25 mouse cellular contexts compared by ENCODE assay signal in the genomic region with DNA sequence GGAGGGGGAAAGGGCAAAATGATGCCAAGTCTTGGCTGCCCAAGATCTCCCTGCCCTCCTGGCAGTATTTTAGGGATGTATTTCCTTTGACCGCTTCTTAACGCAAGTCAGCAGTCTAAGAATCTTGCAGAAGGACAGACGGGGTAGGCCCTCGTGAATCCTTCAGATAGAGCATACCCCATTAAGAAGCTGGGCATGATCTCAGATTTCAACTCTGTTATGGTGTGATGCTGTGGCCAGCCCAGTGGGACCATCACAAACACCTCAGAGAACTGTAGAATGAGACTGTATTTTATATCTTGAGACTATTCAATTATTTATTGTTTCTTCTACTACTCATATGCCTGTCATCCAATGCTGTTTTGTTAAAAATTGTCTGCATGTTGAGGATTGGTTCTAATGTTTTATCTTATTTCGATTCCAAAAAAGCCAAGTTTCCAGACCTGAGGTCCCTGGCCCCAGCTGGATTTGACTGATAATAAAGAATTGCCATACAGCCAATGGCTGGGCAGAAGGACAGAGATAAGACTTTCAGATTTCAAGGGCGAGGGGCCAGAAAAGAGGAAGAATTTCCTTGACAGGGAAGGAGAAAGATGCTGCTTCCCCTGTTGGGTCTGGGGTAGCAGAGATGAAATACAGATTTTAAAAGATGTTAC.
DNase-seq lines count a peak whose midpoint lies in the region; ATAC-seq and TF ChIP-seq lines count a peak whose summit lies in the region.
"Had no signal": no experiment of that assay in that cellular context is flagged by ENCODE, and none has a peak within 500 bp of the region (broad histone marks: within the 10 kb centered on the region; RNA-seq: fewer than 3 reads in every experiment).

No protein-coding gene starts in this region.

- no peak overlapping the region for H3K4me2 ChIP-seq in embryonic facial prominence, embryonic 14.5 days (ENCODE audit: low read depth, low read length)
- H3K4me2 ChIP-seq in midbrain, embryonic 13.5 days (replicated peaks), result no peak overlapping the region
- no peak overlapping the region for H3K4me2 ChIP-seq in midbrain, embryonic 11.5 days
- peak overlapping the region; percentile 32 for H3K4me2 ChIP-seq in liver, embryonic 13.5 days
- H3K4me2 ChIP-seq in myocyte (ENCODE audit: low read depth), result peak overlapping the region; percentile 74
- H3K4me2 ChIP-seq: forebrain, embryonic 13.5 days; limb, embryonic 12.5 days; lung, embryonic 14.5 days; neural tube, embryonic 15.5 days; stomach, embryonic 15.5 days had no signal

- peak overlapping the region; percentile 41; the same call in 1 of the 2 replicates for H3K27ac ChIP-seq in embryonic facial prominence, embryonic 14.5 days (replicated peaks; ENCODE audit: low read depth, low read length)
- H3K27ac ChIP-seq in embryonic facial prominence, embryonic 10.5 days (replicated peaks), result no peak overlapping the region
- 0 out of 2 replicates have a peak overlapping the region, but pooled peaks have one; percentile 32 for H3K27ac ChIP-seq in midbrain, embryonic 13.5 days
- no peak overlapping the region for H3K27ac ChIP-seq in midbrain, embryonic 11.5 days (ENCODE audit: low read depth, low read length)
- H3K27ac ChIP-seq in liver, embryonic 13.5 days, result peak overlapping the region; percentile 49
- H3K27ac ChIP-seq: forebrain, embryonic 13.5 days; heart, adult 2 months; hindbrain, embryonic 10.5 days; limb, embryonic 12.5 days; midbrain, embryonic 10.5 days; neural tube, embryonic 15.5 days; stomach, embryonic 15.5 days had no signal

- no peak for DNase-seq in embryonic facial prominence, embryonic 14.5 days (ENCODE audit: low spot score)
- DNase-seq in embryonic facial prominence, embryonic 10.5 days (ENCODE audit: low spot score), result no peak
- DNase-seq in midbrain, embryonic 11.5 days (ENCODE audit: low spot score, missing footprints), result no peak
- DNase-seq in liver, embryonic 13.5 days, result peak; percentile 63
- DNase-seq in Muller cell, postnatal 12 days (ENCODE audit: inconsistent ontology term), result no peak
- DNase-seq in cerebellum, postnatal 10 days, result no peak
- DNase-seq: cerebellum, postnatal 14 days; embryo, embryonic 11 days; gastrocnemius, postnatal 14 days; heart, adult 2 months; kidney, adult 9 months; kidney, postnatal 25 days; lung, embryonic 14.5 days; lung, postnatal 36 days; right cerebral cortex, postnatal 25 days; thymus, adult 2 months had no signal

- no peak for TF ChIP-seq POLR2A in myocyte (IDR thresholded peaks at IDR 0.05; ENCODE audit: insufficient read length, low read depth)

- H3K9ac ChIP-seq in embryonic facial prominence, embryonic 14.5 days (ENCODE audit: low read depth, low read length), result no peak overlapping the region
- H3K9ac ChIP-seq in midbrain, embryonic 13.5 days (replicated peaks), result no peak overlapping the region
- no peak overlapping the region for H3K9ac ChIP-seq in midbrain, embryonic 11.5 days (ENCODE audit: low read length)
- no peak overlapping the region for H3K9ac ChIP-seq in liver, embryonic 13.5 days
- H3K9ac ChIP-seq: forebrain, embryonic 13.5 days; limb, embryonic 12.5 days; lung, embryonic 14.5 days; neural tube, embryonic 15.5 days; stomach, embryonic 15.5 days had no signal

- WGBS in embryonic facial prominence, embryonic 14.5 days, result 75% methylated on average over 6 of the region's 6 CpGs
- WGBS in embryonic facial prominence, embryonic 10.5 days, result 79% methylated on average over 6 of the region's 6 CpGs
- WGBS in midbrain, embryonic 13.5 days, result 85% methylated on average over 6 of the region's 6 CpGs
- WGBS in midbrain, embryonic 11.5 days, result 84% methylated on average over 6 of the region's 6 CpGs
- WGBS in liver, embryonic 13.5 days (ENCODE audit: insufficient replicate concordance), result 28% methylated on average over 6 of the region's 6 CpGs

- no peak overlapping the region for H3K4me3 ChIP-seq in embryonic facial prominence, embryonic 14.5 days (ENCODE audit: low read depth, low read length)
- no peak overlapping the region for H3K4me3 ChIP-seq in embryonic facial prominence, embryonic 10.5 days
- no peak overlapping the region for H3K4me3 ChIP-seq in midbrain, embryonic 13.5 days (replicated peaks)
- no peak overlapping the region for H3K4me3 ChIP-seq in midbrain, embryonic 11.5 days (ENCODE audit: low read depth, low read length)
- no peak overlapping the region for H3K4me3 ChIP-seq in liver, embryonic 13.5 days (replicated peaks)
- H3K4me3 ChIP-seq in myocyte, result no peak overlapping the region
- H3K4me3 ChIP-seq: forebrain, embryonic 13.5 days; heart, adult 2 months; hindbrain, embryonic 10.5 days; limb, embryonic 12.5 days; midbrain, embryonic 10.5 days; neural tube, embryonic 15.5 days; stomach, embryonic 15.5 days had no signal

- H3K79me2 ChIP-seq in myocyte (ENCODE audit: control insufficient read depth, insufficient read depth), result peaks cover 37% of the 10 kb centered on the region

- H3K9me3 ChIP-seq in embryonic facial prominence, embryonic 14.5 days (ENCODE audit: control insufficient read depth, low read length), result no peaks in the 10 kb centered on the region
- no peaks in the 10 kb centered on the region for H3K9me3 ChIP-seq in embryonic facial prominence, embryonic 10.5 days
- no peaks in the 10 kb centered on the region for H3K9me3 ChIP-seq in midbrain, embryonic 13.5 days
- no peaks in the 10 kb centered on the region for H3K9me3 ChIP-seq in midbrain, embryonic 11.5 days (ENCODE audit: control insufficient read depth, low read length)
- no peaks in the 10 kb centered on the region for H3K9me3 ChIP-seq in liver, embryonic 13.5 days (replicated peaks)
- H3K9me3 ChIP-seq: forebrain, embryonic 13.5 days; hindbrain, embryonic 10.5 days; limb, embryonic 12.5 days; midbrain, embryonic 10.5 days; neural tube, embryonic 15.5 days; stomach, embryonic 15.5 days had no signal

- no peaks in the 10 kb centered on the region for H3K27me3 ChIP-seq in embryonic facial prominence, embryonic 14.5 days (replicated peaks; ENCODE audit: control insufficient read depth, insufficient read depth, low read length)
- no peaks in the 10 kb centered on the region for H3K27me3 ChIP-seq in embryonic facial prominence, embryonic 10.5 days (replicated peaks; ENCODE audit: low read depth, poor library complexity, severe bottlenecking)
- no peaks in the 10 kb centered on the region for H3K27me3 ChIP-seq in midbrain, embryonic 13.5 days
- no peaks in the 10 kb centered on the region for H3K27me3 ChIP-seq in midbrain, embryonic 11.5 days (ENCODE audit: control insufficient read depth, insufficient read depth, low read length)
- H3K27me3 ChIP-seq in liver, embryonic 13.5 days, result no peaks in the 10 kb centered on the region
- H3K27me3 ChIP-seq in myocyte (ENCODE audit: control insufficient read depth, insufficient read depth, insufficient read length), result no peaks in the 10 kb centered on the region
- H3K27me3 ChIP-seq: forebrain, embryonic 13.5 days; limb, embryonic 12.5 days; neural tube, embryonic 15.5 days; stomach, embryonic 15.5 days had no signal

- H3ac ChIP-seq in myocyte (ENCODE audit: control insufficient read depth, insufficient read length), result no peak overlapping the region

- H3K36me3 ChIP-seq in embryonic facial prominence, embryonic 14.5 days (ENCODE audit: control insufficient read depth, insufficient read depth, low read length), result no peaks in the 10 kb centered on the region
- H3K36me3 ChIP-seq in embryonic facial prominence, embryonic 10.5 days (replicated peaks), result no peaks in the 10 kb centered on the region
- no peaks in the 10 kb centered on the region for H3K36me3 ChIP-seq in midbrain, embryonic 13.5 days
- H3K36me3 ChIP-seq in midbrain, embryonic 11.5 days (ENCODE audit: control insufficient read depth, insufficient read depth, low read length), result no peaks in the 10 kb centered on the region
- H3K36me3 ChIP-seq in liver, embryonic 13.5 days, result no peaks in the 10 kb centered on the region
- no peaks in the 10 kb centered on the region for H3K36me3 ChIP-seq in myocyte (ENCODE audit: control insufficient read depth, insufficient read depth)
- H3K36me3 ChIP-seq: hindbrain, embryonic 10.5 days; limb, embryonic 12.5 days; midbrain, embryonic 10.5 days; neural tube, embryonic 15.5 days; stomach, embryonic 15.5 days had no signal

- no peak for ATAC-seq in embryonic facial prominence, embryonic 14.5 days (ENCODE audit: low read depth)
- no peak for ATAC-seq in midbrain, embryonic 13.5 days
- no peak for ATAC-seq in midbrain, embryonic 11.5 days (ENCODE audit: low FRiP score)
- ATAC-seq in liver, embryonic 13.5 days (ENCODE audit: low read depth), result peak; percentile 85
- ATAC-seq: CD4-positive, CD25-positive, alpha-beta regulatory T cell, adult 4 months; forebrain, embryonic 13.5 days had no signal

- H3K4me1 ChIP-seq in embryonic facial prominence, embryonic 14.5 days (ENCODE audit: control insufficient read depth, insufficient read depth, low read length), result peaks cover 48% of the 10 kb centered on the region
- peaks cover 43% of the 10 kb centered on the region for H3K4me1 ChIP-seq in embryonic facial prominence, embryonic 10.5 days
- peaks cover 71% of the 10 kb centered on the region for H3K4me1 ChIP-seq in midbrain, embryonic 13.5 days (replicated peaks)
- H3K4me1 ChIP-seq in midbrain, embryonic 11.5 days (ENCODE audit: control insufficient read depth, insufficient read depth, low read length), result peaks cover 32% of the 10 kb centered on the region
- peaks cover 39% of the 10 kb centered on the region for H3K4me1 ChIP-seq in liver, embryonic 13.5 days (replicated peaks)

TF ChIP-seq in myocyte, 11 proteins besides CTCF, POLR2A, EP300 and RAD21:
- TF ChIP-seq USF1 (IDR thresholded peaks at IDR 0.05; ENCODE audit: low read depth) (no peak), POLR2AphosphoS2 (IDR thresholded peaks at IDR 0.05; ENCODE audit: insufficient read length, low read depth) (no peak), TCF3 (IDR thresholded peaks at IDR 0.05; ENCODE audit: insufficient read length, low read depth) (no peak), REST (IDR thresholded peaks at IDR 0.05; ENCODE audit: insufficient read depth, insufficient read length) (no peak), SRF (IDR thresholded peaks at IDR 0.05; ENCODE audit: control insufficient read depth, insufficient read length, low read depth) (no peak), TCF12 (IDR thresholded peaks at IDR 0.05; ENCODE audit: insufficient read depth, poor library complexity, severe bottlenecking) (no peak), CEBPB (IDR thresholded peaks at IDR 0.05; ENCODE audit: insufficient read depth, poor library complexity, severe bottlenecking) (no peak)

Comparison
In these comparisons a context has a peak if more than half of its experiments do, and no peak if none do; other contexts are left out.
1. H3K27ac ChIP-seq: peak in embryonic facial prominence, embryonic 14.5 days (single experiment), midbrain, embryonic 13.5 days (single experiment) and liver, embryonic 13.5 days (single experiment); none in embryonic facial prominence, embryonic 10.5 days (single experiment) and midbrain, embryonic 11.5 days (single experiment).
2. H3K4me2 ChIP-seq: peak in liver, embryonic 13.5 days (single experiment) and myocyte (single experiment); none in embryonic facial prominence, embryonic 14.5 days (single experiment), midbrain, embryonic 13.5 days (single experiment) and midbrain, embryonic 11.5 days (single experiment).